14 mouse cellular contexts compared by ENCODE assay signal in genomic region chr11:24282556-24282955, GRCm38 (mm10).
DNase-seq lines count a peak whose midpoint lies in the region; ATAC-seq and TF ChIP-seq lines count a peak whose summit lies in the region.
"Had no signal": no experiment of that assay in that cellular context is flagged by ENCODE, and none has a peak within 500 bp of the region (broad histone marks: within the 10 kb centered on the region; RNA-seq: fewer than 3 reads in every experiment).

No protein-coding gene starts in this region.

- H3K4me2 ChIP-seq in heart, embryonic 12.5 days = peak overlapping the region; percentile 24
- no peak overlapping the region for H3K4me2 ChIP-seq in forebrain, embryonic 11.5 days (ENCODE audit: low read depth, low read length, severe bottlenecking)
- peak overlapping the region; percentile 43 for H3K4me2 ChIP-seq in hindbrain, embryonic 13.5 days
- peak overlapping the region; percentile 37 for H3K4me2 ChIP-seq in midbrain, postnatal 0 days (ENCODE audit: low read depth, low read length, poor library complexity, severe bottlenecking)
- H3K4me2 ChIP-seq: liver, embryonic 15.5 days had no signal

- no peak overlapping the region for H3K9ac ChIP-seq in heart, embryonic 12.5 days
- no peak overlapping the region for H3K9ac ChIP-seq in forebrain, embryonic 11.5 days (ENCODE audit: low read length)
- peak overlapping the region; percentile 63 for H3K9ac ChIP-seq in hindbrain, embryonic 13.5 days
- H3K9ac ChIP-seq in midbrain, postnatal 0 days (replicated peaks; ENCODE audit: low read length, poor library complexity, severe bottlenecking) = peak overlapping the region; percentile 44; the same call in 1 of the 2 replicates
- H3K9ac ChIP-seq: liver, embryonic 15.5 days had no signal

- no peak overlapping the region for H3K4me3 ChIP-seq in heart, embryonic 12.5 days
- H3K4me3 ChIP-seq in forebrain, embryonic 11.5 days (ENCODE audit: low read depth, low read length) = no peak overlapping the region
- H3K4me3 ChIP-seq in hindbrain, embryonic 13.5 days = no peak overlapping the region
- H3K4me3 ChIP-seq in midbrain, postnatal 0 days (ENCODE audit: low read depth, low read length) = peak overlapping the region; percentile 15; the same call in 1 of the 2 replicates
- H3K4me3 ChIP-seq: erythroblast, embryonic 14.5 days; layer of hippocampus, adult 2 months; liver, embryonic 15.5 days had no signal

- intact Hi-C loops in heart, postnatal 25 days (cut with DNase I) = no loop called here

- peaks cover 23% of the 10 kb centered on the region for H3K4me1 ChIP-seq in heart, embryonic 12.5 days (replicated peaks)
- peaks cover 18% of the 10 kb centered on the region for H3K4me1 ChIP-seq in forebrain, embryonic 11.5 days (replicated peaks; ENCODE audit: control insufficient read depth, insufficient read depth, low read length)
- peaks cover 52% of the 10 kb centered on the region for H3K4me1 ChIP-seq in hindbrain, embryonic 13.5 days (replicated peaks)
- H3K4me1 ChIP-seq in midbrain, postnatal 0 days (ENCODE audit: insufficient read depth, low read length) = peaks cover 5% of the 10 kb centered on the region; the same call in 1 of the 2 replicates
- H3K4me1 ChIP-seq: liver, embryonic 15.5 days had no signal

- no peaks in the 10 kb centered on the region for H3K36me3 ChIP-seq in heart, embryonic 12.5 days
- no peaks in the 10 kb centered on the region for H3K36me3 ChIP-seq in forebrain, embryonic 11.5 days (ENCODE audit: control insufficient read depth, insufficient read depth, low read length)
- H3K36me3 ChIP-seq in hindbrain, embryonic 13.5 days = no peaks in the 10 kb centered on the region
- H3K36me3 ChIP-seq in midbrain, postnatal 0 days (ENCODE audit: insufficient read depth, low read length) = no peaks in the 10 kb centered on the region
- H3K36me3 ChIP-seq: liver, embryonic 15.5 days had no signal

- no peak for DNase-seq in heart, postnatal 25 days (ENCODE audit: low spot score)
- peak; percentile 48 for DNase-seq in forebrain, embryonic 11.5 days (ENCODE audit: low spot score)
- peak; percentile 61 for DNase-seq in midbrain, postnatal 0 days (ENCODE audit: low spot score)
- DNase-seq in urinary bladder, postnatal 25 days (ENCODE audit: low spot score) = no peak
- no peak for DNase-seq in yolk sac, embryonic 10.5 days (ENCODE audit: low spot score)
- DNase-seq: cerebellum, adult 2 months; gastrocnemius, postnatal 14 days; kidney, adult 8-10 months; lung, postnatal 36 days had no signal

- ATAC-seq in heart, embryonic 12.5 days (ENCODE audit: insufficient number of reproducible peaks, low FRiP score) = no peak
- ATAC-seq in forebrain, embryonic 11.5 days (replicated peaks; ENCODE audit: low FRiP score) = no peak
- ATAC-seq in hindbrain, embryonic 13.5 days (ENCODE audit: low FRiP score) = peak; percentile 52
- ATAC-seq in midbrain, postnatal 0 days (ENCODE audit: low FRiP score) = peak; percentile 65; the same call in 1 of the 2 replicates

- no peaks in the 10 kb centered on the region for H3K9me3 ChIP-seq in heart, embryonic 12.5 days (replicated peaks)
- no peaks in the 10 kb centered on the region for H3K9me3 ChIP-seq in forebrain, embryonic 11.5 days (ENCODE audit: control insufficient read depth, low read length)
- H3K9me3 ChIP-seq in hindbrain, embryonic 13.5 days = no peaks in the 10 kb centered on the region
- no peaks in the 10 kb centered on the region for H3K9me3 ChIP-seq in midbrain, postnatal 0 days (ENCODE audit: low read length)
- H3K9me3 ChIP-seq: liver, embryonic 15.5 days had no signal

- H3K27ac ChIP-seq in heart, embryonic 12.5 days (ENCODE audit: poor library complexity, severe bottlenecking) = no peak overlapping the region
- H3K27ac ChIP-seq in forebrain, embryonic 11.5 days (ENCODE audit: low read depth, low read length) = no peak overlapping the region
- peak overlapping the region; percentile 41 for H3K27ac ChIP-seq in hindbrain, embryonic 13.5 days
- no peak overlapping the region; the same call in 1 of the 2 replicates for H3K27ac ChIP-seq in midbrain, postnatal 0 days (ENCODE audit: low read depth, low read length)
- H3K27ac ChIP-seq: layer of hippocampus, adult 2 months; liver, embryonic 15.5 days had no signal

- 30% methylated on average over 9 of the region's 9 CpGs for WGBS in heart, embryonic 12.5 days
- 56% methylated on average over 9 of the region's 9 CpGs for WGBS in forebrain, embryonic 11.5 days
- 34% methylated on average over 9 of the region's 9 CpGs for WGBS in hindbrain, embryonic 13.5 days
- WGBS in midbrain, postnatal 0 days = 26% methylated on average over 9 of the region's 9 CpGs

- no peak; the same call in 1 of the 2 replicates for TF ChIP-seq CTCF in midbrain, postnatal 0 days (IDR thresholded peaks at IDR 0.05)

- peaks cover 7% of the 10 kb centered on the region; the same call in 1 of the 2 replicates for H3K27me3 ChIP-seq in heart, embryonic 12.5 days (replicated peaks)
- no peaks in the 10 kb centered on the region; the same call in 1 of the 2 replicates for H3K27me3 ChIP-seq in forebrain, embryonic 11.5 days (ENCODE audit: control insufficient read depth, insufficient read depth, low read length)
- H3K27me3 ChIP-seq in hindbrain, embryonic 13.5 days = no peaks in the 10 kb centered on the region
- no peaks in the 10 kb centered on the region; the same call in 1 of the 2 replicates for H3K27me3 ChIP-seq in midbrain, postnatal 0 days (ENCODE audit: insufficient read depth, low read length)

Comparison
In these comparisons a context has a peak if more than half of its experiments do, and no peak if none do; other contexts are left out.
1. ATAC-seq: peak in hindbrain, embryonic 13.5 days (single experiment) and midbrain, postnatal 0 days (single experiment); none in heart, embryonic 12.5 days (single experiment) and forebrain, embryonic 11.5 days (single experiment).
2. H3K9ac ChIP-seq: peak in hindbrain, embryonic 13.5 days (single experiment) and midbrain, postnatal 0 days (single experiment); none in heart, embryonic 12.5 days (single experiment) and forebrain, embryonic 11.5 days (single experiment).
3. DNase-seq: peak in forebrain, embryonic 11.5 days (single experiment) and midbrain, postnatal 0 days (single experiment); none in heart, postnatal 25 days (single experiment), urinary bladder, postnatal 25 days (single experiment) and yolk sac, embryonic 10.5 days (single experiment).